Mouse (Mus musculus) limb, embryonic 11.5 days (tissue): ENCODE measurements at regions not wholly inside any gene's neighbourhood (a gene's known extent, or its start where the extent isn't known, plus 50 kb on each side); places are given as distances from the start of the nearest gene placed in this dataset.

Experiments used
- ATAC-seq: fragments of 200-750 bp; cut with Nextera tagmentation; 2 replicates; pipeline ENCODE4 v1.8.0; 2017; ENCODE audit warnings: low read depth; ENCODE audit not compliant: insufficient number of reproducible peaks, low FRiP score, low TSS enrichment
- DNase-seq: peaks from one replicate; pipeline ENCODE4 v3.0.0-alpha.2; 2015; ENCODE audit warnings: low spot score
- H3K27ac ChIP-seq: fragments of 300-500 bp; sonication (generic); replicated peaks from 2 replicates; pipeline ENCODE4 v1.5.1; 2014; ENCODE audit warnings: low read depth, mild to moderate bottlenecking, low read length
- H3K27me3 ChIP-seq: fragments of 300-500 bp; sonication (generic); 2 replicates; pipeline ENCODE4 v1.6.1; 2014; ENCODE audit warnings: mild to moderate bottlenecking, low read length, mixed read lengths; ENCODE audit not compliant: control insufficient read depth, insufficient read depth
- H3K36me3 ChIP-seq: fragments of 300-500 bp; sonication (generic); 2 replicates; pipeline ENCODE4 v1.6.1; 2014; ENCODE audit warnings: mild to moderate bottlenecking, low read length, moderate library complexity, mixed read lengths; ENCODE audit not compliant: control insufficient read depth, insufficient read depth
- H3K4me1 ChIP-seq: fragments of 300-500 bp; sonication (generic); 2 replicates; pipeline ENCODE4 v1.6.1; 2014; ENCODE audit warnings: low read length, mixed read lengths; ENCODE audit not compliant: control insufficient read depth, insufficient read depth
- H3K4me2 ChIP-seq: fragments of 300-500 bp; sonication (generic); 2 replicates; pipeline ENCODE4 v1.6.1; 2014; ENCODE audit warnings: low read depth, mild to moderate bottlenecking, moderate library complexity; ENCODE audit not compliant: severe bottlenecking
- H3K4me3 ChIP-seq: fragments of 300-500 bp; sonication (generic); 2 replicates; pipeline ENCODE4 v1.5.1; 2014; ENCODE audit warnings: low read depth, low read length
- H3K9ac ChIP-seq: fragments of 300-500 bp; sonication (generic); 2 replicates; pipeline ENCODE4 v1.6.1; 2014; ENCODE audit warnings: mild to moderate bottlenecking, low read length
- H3K9me3 ChIP-seq: fragments of 300-500 bp; sonication (generic); 2 replicates; pipeline ENCODE4 v1.6.1; 2016; ENCODE audit warnings: low read length; ENCODE audit not compliant: control insufficient read depth
- WGBS: fragments of 180-500 bp; shearing (Covaris S2); extraction: QIAGEN DNeasy Blood & Tissue Kit; methylation state at CpG from one replicate; pipeline ENCODE4 v1.1.7; 2014; 5-methylcytosine and 5-hydroxymethylcytosine counted together

DNA sequence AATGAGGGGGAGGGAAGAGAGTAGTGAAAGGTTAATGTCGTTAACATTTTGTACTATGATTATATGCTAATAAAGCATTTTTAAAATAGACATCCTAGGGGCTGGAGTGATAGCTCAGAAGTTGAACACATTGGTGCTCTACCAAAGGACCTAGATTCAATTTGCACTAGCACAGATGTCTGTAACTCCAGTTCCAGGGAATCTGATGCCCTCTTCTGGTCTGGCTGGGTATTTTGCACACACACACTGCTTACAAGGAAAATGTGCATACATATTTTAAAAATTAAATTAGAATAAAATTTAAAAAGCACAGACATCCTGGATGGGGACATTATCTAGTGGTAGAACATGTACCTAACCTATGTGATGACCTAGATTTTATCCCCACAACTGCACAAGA is 136.6 kb upstream of the Acsl4 start:
- 19% methylated on average over 1 of the region's 1 CpGs for WGBS
- H3K27me3 ChIP-seq, result 0 out of 2 replicates have a peak, but pooled peaks cover 2% of the 10 kb centered on the region
- no peak overlapping the region for H3K27ac ChIP-seq
- H3K4me3 ChIP-seq, result no peak overlapping the region
- no peak for ATAC-seq
- H3K36me3 ChIP-seq, result no peaks in the 10 kb centered on the region
- no peaks in the 10 kb centered on the region for H3K4me1 ChIP-seq
- H3K9me3 ChIP-seq, result no peaks in the 10 kb centered on the region
- no peak overlapping the region for H3K4me2 ChIP-seq
- DNase-seq, result peak; percentile 26
- no peak overlapping the region for H3K9ac ChIP-seq

DNA sequence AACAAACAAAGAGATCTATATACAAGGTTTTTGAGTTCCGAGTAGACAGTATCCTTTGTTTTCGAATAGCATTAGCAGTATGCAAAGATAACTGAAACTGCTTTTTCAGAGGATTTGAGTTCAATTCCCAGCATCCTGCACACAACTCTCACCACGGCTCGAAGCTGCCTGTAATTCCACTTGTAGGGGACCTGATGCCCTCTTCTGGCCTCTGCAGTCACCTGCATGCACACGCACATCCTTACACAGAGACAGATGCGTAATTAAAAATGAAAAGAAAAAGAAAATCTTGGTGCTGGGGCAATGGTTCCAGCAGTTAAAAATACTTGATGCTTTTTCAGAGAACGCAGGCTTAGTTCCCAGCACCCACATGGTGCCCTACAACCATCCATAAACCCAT is 139.6 kb upstream of the Acsl4 start:
- Histone ChIP-seq H3K27ac (no peak overlapping the region), H3K36me3 (no peaks in the 10 kb centered on the region), H3K4me1 (no peaks in the 10 kb centered on the region), H3K9me3 (no peaks in the 10 kb centered on the region), H3K4me3 (no peak overlapping the region), H3K4me2 (no peak overlapping the region), H3K27me3 (peaks cover 2% of the 10 kb centered on the region; the same call in 1 of the 2 replicates), H3K9ac (no peak overlapping the region)
- ATAC-seq, result no peak
- peak; percentile 23 for DNase-seq
- WGBS, result 55% methylated on average over 7 of the region's 7 CpGs

DNA sequence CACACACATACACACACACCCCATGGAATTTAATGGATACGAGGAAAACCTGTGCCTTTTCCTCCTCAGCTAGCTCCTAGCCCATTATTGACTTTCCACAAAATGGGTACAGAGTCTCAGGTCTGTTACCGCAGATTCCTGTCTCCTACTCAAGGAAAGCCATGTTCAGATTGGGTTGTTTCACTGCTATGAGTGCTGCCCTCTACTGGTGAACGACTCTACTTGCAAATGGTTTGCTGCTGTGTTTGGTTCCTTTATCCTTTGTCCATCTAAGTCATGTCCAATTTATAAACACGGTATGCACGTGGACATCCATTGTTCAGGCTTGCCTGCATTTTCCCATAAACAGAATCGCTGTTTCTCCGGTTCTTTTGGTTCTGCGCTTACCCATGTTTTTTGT is 144.4 kb upstream of the Acsl4 start:
- no peak for ATAC-seq
- no peaks in the 10 kb centered on the region for H3K36me3 ChIP-seq
- H3K4me2 ChIP-seq, result no peak overlapping the region
- no peaks in the 10 kb centered on the region for H3K4me1 ChIP-seq
- no peak overlapping the region for H3K4me3 ChIP-seq
- no peak overlapping the region for H3K9ac ChIP-seq
- H3K9me3 ChIP-seq, result no peaks in the 10 kb centered on the region
- peak; percentile 51 for DNase-seq
- 36% methylated on average over 8 of the region's 8 CpGs for whole genome bisulfite sequencing
- no peak overlapping the region for H3K27ac ChIP-seq
- H3K27me3 ChIP-seq, result no peaks in the 10 kb centered on the region; the same call in 1 of the 2 replicates

DNA sequence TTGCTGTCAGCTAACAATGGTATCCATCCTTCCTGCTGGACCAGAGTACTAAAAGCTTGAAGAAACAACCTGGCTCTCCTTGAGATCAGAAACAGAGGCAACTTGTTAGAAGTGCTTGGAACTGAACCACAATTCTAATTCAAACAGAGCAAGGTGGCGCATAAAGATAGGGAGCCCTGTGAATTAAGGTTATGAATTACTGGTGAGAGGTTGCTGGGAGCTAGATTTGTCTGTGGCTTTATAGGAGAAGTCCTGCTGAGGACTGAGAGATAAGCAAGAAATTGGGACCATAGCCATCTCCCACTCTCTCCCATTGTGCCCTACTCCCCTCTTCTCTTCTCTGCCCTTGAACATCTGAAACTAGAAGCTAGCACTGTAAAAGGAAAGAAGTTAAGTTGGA is 145.2 kb upstream of the Acsl4 start:
- WGBS, result 100% methylated on average over 1 of the region's 1 CpGs
- DNase-seq (no peak), ATAC-seq (no peak)
- no peak overlapping the region for H3K4me3 ChIP-seq
- no peak overlapping the region for H3K9ac ChIP-seq
- H3K36me3 ChIP-seq, result no peaks in the 10 kb centered on the region
- H3K4me1 ChIP-seq, result no peaks in the 10 kb centered on the region
- H3K4me2 ChIP-seq, result no peak overlapping the region
- no peaks in the 10 kb centered on the region; the same call in 1 of the 2 replicates for H3K27me3 ChIP-seq
- no peaks in the 10 kb centered on the region for H3K9me3 ChIP-seq
- no peak overlapping the region for H3K27ac ChIP-seq

DNA sequence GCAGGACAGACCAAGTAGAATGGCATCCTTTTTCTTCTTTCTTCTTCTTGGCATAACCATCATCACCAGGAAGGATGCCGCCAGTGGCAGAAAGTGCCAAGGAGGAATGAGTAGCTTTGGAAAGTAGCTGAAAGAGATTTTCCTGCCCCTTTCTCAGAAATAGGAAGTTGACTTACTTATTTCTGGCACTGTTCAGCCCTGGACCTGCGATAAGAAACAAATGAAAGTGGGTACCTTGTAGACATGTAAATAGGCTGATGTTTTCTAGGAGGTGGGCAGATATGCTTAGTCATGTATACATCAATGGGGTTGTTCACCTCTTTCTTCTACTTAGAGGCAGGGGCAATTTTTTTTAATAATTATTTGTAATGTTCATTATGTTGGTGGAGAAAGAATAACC is 145.3 kb upstream of the Tmem164 start:
- ATAC-seq (no peak), DNase-seq (no peak)
- H3K36me3 ChIP-seq, result no peaks in the 10 kb centered on the region
- 87% methylated on average over 2 of the region's 2 CpGs for WGBS
- no peaks in the 10 kb centered on the region for H3K4me1 ChIP-seq
- no peak overlapping the region for H3K4me3 ChIP-seq
- no peak overlapping the region for H3K4me2 ChIP-seq
- no peaks in the 10 kb centered on the region; the same call in 1 of the 2 replicates for H3K27me3 ChIP-seq
- no peak overlapping the region for H3K9ac ChIP-seq
- H3K27ac ChIP-seq, result no peak overlapping the region
- H3K9me3 ChIP-seq, result no peaks in the 10 kb centered on the region

DNA sequence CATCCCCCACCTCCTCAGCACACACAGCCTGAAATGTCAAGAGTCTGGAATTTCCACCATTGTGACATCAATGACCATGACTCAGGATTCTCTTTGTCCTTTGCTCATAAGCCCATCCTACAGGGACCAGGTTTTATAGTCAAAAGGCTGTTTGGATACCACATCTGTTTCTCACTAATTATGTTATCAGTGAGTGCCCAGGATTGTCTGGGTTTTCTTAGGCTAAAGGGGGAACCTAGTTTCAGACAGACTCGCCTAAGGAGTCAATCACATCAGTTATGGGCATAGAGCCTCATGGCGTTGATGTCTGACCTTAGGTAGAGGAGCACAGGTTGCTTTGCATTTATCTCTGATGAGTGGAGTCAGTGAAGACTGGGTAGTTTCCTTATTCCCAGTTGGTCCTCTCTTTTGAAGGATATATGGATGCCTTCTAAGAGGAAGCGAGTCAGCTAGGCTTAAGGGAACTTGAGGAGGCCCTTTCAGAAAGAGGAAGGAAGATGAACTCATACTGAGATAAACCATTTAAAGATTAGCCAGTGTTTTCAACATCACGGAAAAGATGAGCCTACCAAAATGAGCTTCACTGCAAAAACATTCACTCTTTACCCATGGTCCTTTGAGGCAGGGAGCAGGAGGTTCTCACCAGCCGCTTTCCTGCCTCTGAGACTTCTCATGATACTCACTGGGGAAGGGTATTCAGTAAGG is 143.8 kb upstream of the Tmem164 start:
- Histone ChIP-seq H3K27ac (no peak overlapping the region), H3K36me3 (no peaks in the 10 kb centered on the region), H3K27me3 (no peaks in the 10 kb centered on the region; the same call in 1 of the 2 replicates), H3K9me3 (no peaks in the 10 kb centered on the region), H3K4me1 (no peaks in the 10 kb centered on the region), H3K4me3 (no peak overlapping the region), H3K4me2 (no peak overlapping the region), H3K9ac (no peak overlapping the region)
- 87% methylated on average over 5 of the region's 5 CpGs for WGBS
- ATAC-seq (no peak), DNase-seq (no peak)

DNA sequence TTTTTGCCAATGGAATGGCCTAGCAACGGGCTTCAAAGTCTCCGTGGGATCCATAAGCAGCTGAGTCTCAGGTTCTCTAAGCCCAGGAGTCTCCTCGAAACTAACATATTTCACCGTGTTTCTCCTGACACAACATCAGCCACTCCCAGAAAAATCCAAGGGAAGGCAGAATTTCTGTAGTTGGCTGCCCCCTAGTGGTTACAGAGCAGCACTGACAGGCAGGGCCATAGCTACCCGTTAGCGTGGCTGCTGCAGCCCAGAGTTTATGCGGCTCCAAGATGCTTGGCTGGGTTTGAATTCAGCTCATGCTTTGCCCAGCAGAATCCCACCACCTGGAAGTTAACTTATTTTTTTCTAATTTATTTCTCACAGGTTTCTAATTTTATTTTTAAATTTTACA is 140.9 kb upstream of the Tmem164 start:
- H3K4me3 ChIP-seq, result no peak overlapping the region
- H3K9ac ChIP-seq, result no peak overlapping the region
- no peak overlapping the region for H3K4me2 ChIP-seq
- 0 out of 2 replicates have a peak, but pooled peaks cover 2% of the 10 kb centered on the region for H3K27me3 ChIP-seq
- peak; percentile 70 for DNase-seq
- H3K9me3 ChIP-seq, result no peaks in the 10 kb centered on the region
- no peaks in the 10 kb centered on the region for H3K36me3 ChIP-seq
- WGBS, result 17% methylated on average over 7 of the region's 7 CpGs
- H3K4me1 ChIP-seq, result no peaks in the 10 kb centered on the region
- no peak for ATAC-seq
- H3K27ac ChIP-seq, result no peak overlapping the region

DNA sequence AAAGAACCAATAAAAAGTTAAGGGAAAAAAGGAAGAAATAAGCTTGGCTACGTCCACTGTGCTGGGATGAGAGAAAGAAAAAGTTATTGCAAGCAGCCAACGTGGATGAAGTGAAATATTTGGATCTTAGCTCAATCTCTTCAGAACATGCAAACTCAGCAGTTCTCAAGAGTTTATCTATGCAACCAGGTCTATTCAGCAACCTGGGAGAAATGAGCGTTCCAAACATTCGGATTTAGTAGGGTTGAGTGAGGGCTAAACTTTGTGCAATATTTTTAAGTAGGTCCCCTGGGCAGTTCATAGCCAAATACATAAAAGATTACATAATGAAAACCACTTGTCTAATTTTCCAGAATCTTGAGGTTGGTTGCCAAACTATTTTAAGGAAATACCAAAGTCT is 129.0 kb upstream of the Tmem164 start:
- Histone ChIP-seq H3K4me3 (no peak overlapping the region), H3K27ac (no peak overlapping the region), H3K9me3 (no peaks in the 10 kb centered on the region), H3K9ac (no peak overlapping the region), H3K36me3 (no peaks in the 10 kb centered on the region), H3K4me1 (no peaks in the 10 kb centered on the region), H3K27me3 (0 out of 2 replicates have a peak, but pooled peaks cover 4% of the 10 kb centered on the region), H3K4me2 (no peak overlapping the region)
- DNase-seq, result no peak
- ATAC-seq, result no peak
- WGBS, result 73% methylated on average over 4 of the region's 4 CpGs

DNA sequence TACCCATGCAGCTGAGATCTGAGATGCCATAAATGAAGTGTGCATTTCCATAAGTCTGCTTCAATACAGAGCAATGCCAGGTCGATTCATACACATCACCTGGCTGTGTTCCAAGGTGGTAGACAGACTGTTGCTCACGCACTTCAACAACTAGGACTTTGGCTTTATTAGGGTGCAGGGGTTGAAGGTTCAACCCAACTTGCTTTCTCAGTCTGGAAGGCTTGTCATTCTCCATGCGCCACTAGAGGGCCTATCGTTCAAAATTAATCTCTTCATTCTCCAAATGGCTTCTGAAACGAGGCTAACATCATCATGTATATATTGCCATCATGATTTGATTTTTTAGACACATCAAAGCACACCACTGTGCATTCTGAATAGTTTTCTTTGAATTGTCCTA is 127.0 kb upstream of the Tmem164 start:
- Histone ChIP-seq H3K4me3 (no peak overlapping the region), H3K4me1 (no peaks in the 10 kb centered on the region), H3K27me3 (0 out of 2 replicates have a peak, but pooled peaks cover 4% of the 10 kb centered on the region), H3K9ac (no peak overlapping the region), H3K9me3 (no peaks in the 10 kb centered on the region), H3K27ac (no peak overlapping the region), H3K36me3 (no peaks in the 10 kb centered on the region), H3K4me2 (no peak overlapping the region)
- WGBS, result 22% methylated on average over 5 of the region's 5 CpGs
- ATAC-seq (no peak), DNase-seq (no peak)
